Mouse (Mus musculus) mature B cell (primary cell): Measurements from ENCODE around the gene Rnaseh2a.

Source experiments
- in situ Hi-C: fragments of 300-500 bp; cut with MboI; formaldehyde crosslinking; loops from 2 replicates; pipeline ENCODE4 v1.14.3; 2019

Rnaseh2a gene

GRCm38 (mm10) chr8:84984294-84985048 is 14.9 kb upstream of the Rnaseh2a start:
- in situ Hi-C loops = loop anchor here (10.0 kb wide), 1 partner anchor 1240 kb away; the partner anchor contains the start of gene Adgre5

- in situ Hi-C loops = loop anchor here (10.0 kb wide), 1 partner anchor 1238 kb away; the partner anchor contains the start of gene Adgre5
Measured at GRCm38 (mm10) chr8:84982499-84983011, 13.0 kb upstream of the Rnaseh2a start.

GRCm38 (mm10) chr8:84981644-84982498 is 12.3 kb upstream of the Rnaseh2a start:
- in situ Hi-C loops = loop anchor here (10.0 kb wide), 1 partner anchor 1237 kb away; the partner anchor contains the start of gene Adgre5

- in situ Hi-C loops = loop anchor here (10.0 kb wide), 1 partner anchor 1236 kb away; the partner anchor contains the start of gene Adgre5
Measured at GRCm38 (mm10) chr8:84980622-84981358, 11.2 kb upstream of the Rnaseh2a start.

GRCm38 (mm10) chr8:84979599-84980421 is 10.2 kb upstream of the Rnaseh2a start:
- in situ Hi-C loops = loop anchor here (10.0 kb wide), 1 partner anchor 1235 kb away; the partner anchor contains the start of gene Adgre5

- in situ Hi-C loops = no loop called here
Measured at GRCm38 (mm10) chr8:84978248-84978940, 8.8 kb upstream of the Rnaseh2a start, which contains the start of gene Junb. Junb (minus strand) TSS chr8:84978718.

GRCm38 (mm10) chr8:84977435-84978247 is 8.1 kb upstream of the Rnaseh2a start:
- in situ Hi-C loops = no loop called here

- in situ Hi-C loops = no loop called here
Measured at GRCm38 (mm10) chr8:84976763-84977434, 7.3 kb upstream of the Rnaseh2a start.

GRCm38 (mm10) chr8:84976031-84976762 is 6.6 kb upstream of the Rnaseh2a start:
- in situ Hi-C loops = no loop called here

GRCm38 (mm10) chr8:84975434-84975833 is 5.9 kb upstream of the Rnaseh2a start:
- in situ Hi-C loops = no loop called here

GRCm38 (mm10) chr8:84974543-84975142 is 5.1 kb upstream of the Rnaseh2a start:
- in situ Hi-C loops = loop anchor here (25.0 kb wide), 1 partner anchor 313 kb away; the partner anchor contains the start of genes Orc6 and Vps35

GRCm38 (mm10) chr8:84973803-84974542 is 4.4 kb upstream of the Rnaseh2a start:
- in situ Hi-C loops = loop anchor here (25.0 kb wide), 1 partner anchor 313 kb away; the partner anchor contains the start of genes Orc6 and Vps35

GRCm38 (mm10) chr8:84973079-84973478 is 3.5 kb upstream of the Rnaseh2a start:
- in situ Hi-C loops = loop anchor here (25.0 kb wide), 1 partner anchor 314 kb away; the partner anchor contains the start of genes Orc6 and Vps35

GRCm38 (mm10) chr8:84970913-84971312 is 1.3 kb upstream of the Rnaseh2a start:
- in situ Hi-C loops = loop anchor here (25.0 kb wide), 1 partner anchor 316 kb away; the partner anchor contains the start of genes Orc6 and Vps35

- in situ Hi-C loops = loop anchor here (25.0 kb wide), 1 partner anchor 317 kb away; the partner anchor contains the start of genes Orc6 and Vps35
Measured at GRCm38 (mm10) chr8:84970135-84970790, 696 bp upstream of the Rnaseh2a start.
